Mouse (Mus musculus) ES-E14 (cell line): ENCODE measurements around the gene Hnf4a. TPM values are rescaled to one million over a fixed set of nuclear protein-coding genes. Genes with fewer than 3 reads are reported as not detected.

ENCODE experiments used
- DNase-seq: peaks from one replicate; pipeline ENCODE4 v3.0.0-alpha.2; 2013; ENCODE audit warnings: low read depth, low spot score
- H3K27ac ChIP-seq: 2 replicates; pipeline ENCODE4 v1.5.1; 2012; ENCODE audit warnings: low read depth, mild to moderate bottlenecking, low read length, moderate library complexity, mixed read lengths; ENCODE audit not compliant: poor library complexity, insufficient read depth, severe bottlenecking
- H3K36me3 ChIP-seq: 2 replicates; pipeline ENCODE4 v1.6.1; 2012; ENCODE audit warnings: mild to moderate bottlenecking, low read length, moderate library complexity, mixed read lengths; ENCODE audit not compliant: control insufficient read depth, poor library complexity, insufficient read depth, severe bottlenecking
- H3K4me1 ChIP-seq, 2 experiments: fragments of 150-350 bp in 1 of 2; sonication (generic) in 1 of 2; 2 replicates each; pipeline ENCODE4 v1.6.1; 2012; ENCODE audit warnings: low read length in 2 of 2, mild to moderate bottlenecking in 1 of 2, mixed read lengths in 1 of 2; ENCODE audit not compliant: control insufficient read depth in 2 of 2, insufficient read depth in 2 of 2, poor library complexity in 1 of 2
- H3K4me3 ChIP-seq, 2 experiments: fragments of 150-350 bp in 1 of 2; sonication (generic) in 1 of 2; 2 replicates each; pipeline ENCODE4 v1.5.1; 2012; ENCODE audit warnings: low read length in 2 of 2, low read depth in 1 of 2, mild to moderate bottlenecking in 1 of 2, mixed read lengths in 1 of 2; ENCODE audit not compliant: insufficient read depth in 1 of 2, poor library complexity in 1 of 2, severe bottlenecking in 1 of 2
- H3K9ac ChIP-seq: 2 replicates; pipeline ENCODE4 v1.6.1; 2012; ENCODE audit warnings: low read depth, mild to moderate bottlenecking, low read length, mixed read lengths; ENCODE audit not compliant: poor library complexity, insufficient read depth, severe bottlenecking
- H3K9me3 ChIP-seq: fragments of 150-350 bp; sonication (generic); 2 replicates; pipeline ENCODE4 v1.6.1; 2012; ENCODE audit warnings: low read depth, mild to moderate bottlenecking, low read length; ENCODE audit not compliant: control insufficient read depth, insufficient read depth
- CHD2 ChIP-seq: IDR thresholded peaks from 2 replicates; pipeline ENCODE4 v1.6.1; 2014; ENCODE audit warnings: mild to moderate bottlenecking, low read depth, low read length, inconsistent platforms
- HCFC1 ChIP-seq: IDR thresholded peaks from 2 replicates; pipeline ENCODE4 v1.6.1; 2012; ENCODE audit warnings: low read length, inconsistent platforms, borderline replicate concordance; ENCODE audit not compliant: insufficient read depth
- MAFK ChIP-seq: IDR thresholded peaks from 2 replicates; pipeline ENCODE4 v1.6.1; 2014; ENCODE audit warnings: mild to moderate bottlenecking, low read depth, low read length, inconsistent platforms; ENCODE audit not compliant: insufficient read depth
- ZC3H11A ChIP-seq: IDR thresholded peaks from 2 replicates; pipeline ENCODE4 v1.6.1; 2012; ENCODE audit warnings: low read depth, mild to moderate bottlenecking, inconsistent platforms, low read length, borderline replicate concordance
- ZNF384 ChIP-seq: IDR thresholded peaks from 2 replicates; pipeline ENCODE4 v1.6.1; 2012; ENCODE audit warnings: low read depth, low read length, inconsistent platforms
- in situ Hi-C, 2 experiments: fragments of 600-800 bp; cut with MboI; formaldehyde crosslinking; loops; one replicate each; pipeline ENCODE4 v1.15.1; 2025; ENCODE audit warnings: low sequenced_read_pairs in 2 of 2, inconsistent platforms in 1 of 2; ENCODE audit not compliant: unreplicated experiment in 2 of 2
- total RNA-seq: library from RNA; depleted of rRNA; stranded (reverse); fragments of 300-350 nt; gene quantifications from 2 replicates; pipeline ENCODE4 v1.2.3, GENCODE M21; 2012

The Hnf4a gene
- total RNA-seq, 1 experiment, result 1.1 TPM

- Histone ChIP-seq H3K4me3 (no peak overlapping the region), H3K4me1 (no peaks in the 10 kb centered on the region), H3K9me3 (no peaks in the 10 kb centered on the region), H3K36me3 (no peaks in the 10 kb centered on the region), H3K27ac (no peak overlapping the region), H3K9ac (no peak overlapping the region)
- TF ChIP-seq ZNF384, result no peak
- no peak for TF ChIP-seq ZC3H11A
- no peak for TF ChIP-seq CHD2
- no peak for TF ChIP-seq HCFC1
- TF ChIP-seq MAFK, result no peak
- no peak for DNase-seq
- in situ Hi-C loops, result no loop called here
Measured at GRCm38 (mm10) chr2:163555417-163555816, 48.8 kb downstream of the Hnf4a start.

- no peaks in the 10 kb centered on the region for H3K36me3 ChIP-seq
- H3K4me3 ChIP-seq, result no peak overlapping the region
- H3K4me1 ChIP-seq, result no peaks in the 10 kb centered on the region
- no peaks in the 10 kb centered on the region for H3K9me3 ChIP-seq
- no peak for DNase-seq
- H3K9ac ChIP-seq, result no peak overlapping the region
- TF ChIP-seq HCFC1 (no peak), CHD2 (no peak), MAFK (no peak), ZC3H11A (no peak), ZNF384 (no peak)
- no peak overlapping the region; the same call in 1 of the 2 replicates for H3K27ac ChIP-seq
- in situ Hi-C loops, result no loop called here
Measured at GRCm38 (mm10) chr2:163558548-163558947, 51.9 kb downstream of the Hnf4a start.

- in situ Hi-C loops, result no loop called here
- Histone ChIP-seq H3K4me1 (no peaks in the 10 kb centered on the region), H3K9me3 (no peaks in the 10 kb centered on the region), H3K4me3 (no peak overlapping the region), H3K27ac (no peak overlapping the region), H3K9ac (no peak overlapping the region), H3K36me3 (no peaks in the 10 kb centered on the region)
- no peak for DNase-seq
- TF ChIP-seq ZC3H11A, result no peak
- TF ChIP-seq HCFC1, result no peak
- no peak for TF ChIP-seq CHD2
- TF ChIP-seq ZNF384, result no peak
- TF ChIP-seq MAFK, result no peak
Measured at GRCm38 (mm10) chr2:163559236-163559635, 52.6 kb downstream of the Hnf4a start.

DNA sequence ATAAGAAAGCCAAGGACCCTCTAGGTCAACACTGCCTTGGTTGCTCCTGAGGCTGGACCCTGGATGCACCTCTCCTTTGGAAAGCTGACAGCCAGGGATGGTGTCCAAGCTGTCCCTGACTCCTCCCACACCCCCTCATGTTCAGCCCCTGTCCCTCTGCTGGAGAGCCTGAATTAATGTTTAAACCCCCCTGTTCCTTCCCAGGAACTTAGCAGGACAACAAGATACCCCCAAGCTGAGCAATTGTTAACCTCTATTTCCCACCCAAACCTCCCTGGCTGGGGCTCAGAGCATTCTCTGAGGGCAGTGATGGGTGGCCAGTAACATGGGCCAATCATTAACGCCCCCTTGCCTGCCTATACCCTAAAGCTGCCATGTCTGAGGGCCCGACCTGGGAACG lies 53.6 kb downstream of the Hnf4a start:
- in situ Hi-C loops, result no loop called here
- H3K9ac ChIP-seq, result no peak overlapping the region
- TF ChIP-seq HCFC1 (no peak), CHD2 (no peak), ZNF384 (no peak), MAFK (no peak), ZC3H11A (no peak)
- H3K4me3 ChIP-seq, result no peak overlapping the region
- H3K9me3 ChIP-seq, result no peaks in the 10 kb centered on the region
- H3K36me3 ChIP-seq, result no peaks in the 10 kb centered on the region
- H3K4me1 ChIP-seq, result no peaks in the 10 kb centered on the region
- DNase-seq, result no peak
- H3K27ac ChIP-seq, result no peak overlapping the region

DNA sequence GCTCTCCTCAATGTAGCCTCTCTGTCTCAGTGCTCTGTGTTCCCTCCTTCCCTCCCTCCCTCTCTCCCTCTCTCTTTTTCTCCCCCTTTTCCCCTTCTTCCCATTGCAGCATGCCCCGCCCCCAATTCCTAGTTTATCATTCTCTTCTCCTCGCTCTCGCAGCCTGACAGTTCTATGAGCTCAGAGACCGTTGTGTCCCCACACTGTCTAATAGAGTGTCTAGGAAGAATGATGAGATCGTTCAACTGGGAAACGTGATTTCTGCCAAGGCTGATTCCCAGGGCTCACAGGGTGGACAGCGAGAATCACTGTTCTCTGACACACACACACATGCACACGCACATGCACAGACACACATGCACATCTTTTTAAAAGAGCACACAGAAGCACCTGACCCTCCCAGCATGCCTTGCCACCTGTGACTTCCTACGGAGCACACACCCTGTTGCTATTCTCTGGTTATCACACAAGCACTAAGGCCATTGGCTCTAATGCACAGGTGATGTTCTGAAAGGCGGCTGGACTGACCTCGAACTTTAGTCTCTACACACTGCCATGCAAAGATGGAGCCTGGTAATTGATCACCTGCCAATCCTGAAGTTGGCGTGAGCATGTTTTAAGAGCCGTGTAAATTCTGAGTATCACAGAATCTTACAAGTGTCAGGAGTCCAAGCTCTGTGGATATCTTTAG lies 54.8 kb downstream of the Hnf4a start:
- H3K4me3 ChIP-seq, result no peak overlapping the region
- in situ Hi-C loops, result no loop called here
- DNase-seq, result no peak
- no peak overlapping the region for H3K9ac ChIP-seq
- no peaks in the 10 kb centered on the region for H3K36me3 ChIP-seq
- no peaks in the 10 kb centered on the region for H3K9me3 ChIP-seq
- no peaks in the 10 kb centered on the region for H3K4me1 ChIP-seq
- TF ChIP-seq MAFK (no peak), ZNF384 (no peak), HCFC1 (no peak), CHD2 (no peak), ZC3H11A (no peak)
- H3K27ac ChIP-seq, result no peak overlapping the region
